Comparison of ENCODE assay signal across 23 mouse cellular contexts in genomic region chr13:38929843-38930578, GRCm38 (mm10). TPM values are rescaled to one million over a fixed set of nuclear protein-coding genes. Genes with fewer than 3 reads are reported as not detected.
DNase-seq lines count a peak whose midpoint lies in the region; ATAC-seq lines count a peak whose summit lies in the region.
"Had no signal": no experiment of that assay in that cellular context is flagged by ENCODE, and none has a peak within 500 bp of the region (broad histone marks: within the 10 kb centered on the region; RNA-seq: fewer than 3 reads in every experiment).

No protein-coding gene starts in this region.

- WGBS in intestine, embryonic 15.5 days = 66% methylated on average over 15 of the region's 15 CpGs
- WGBS in large intestine, adult 2 months = 38% methylated on average over 15 of the region's 15 CpGs

- ATAC-seq in intestine, embryonic 15.5 days = peak; percentile 94
- ATAC-seq: CD4-positive, CD25-positive, alpha-beta regulatory T cell, adult 4 months; forebrain, embryonic 14.5 days; forebrain, postnatal 0 days; hindbrain, postnatal 0 days had no signal

- peak; percentile 88 for DNase-seq in gonadal fat pad, adult 2 months (ENCODE audit: low read depth)
- DNase-seq in large intestine, adult 2 months (ENCODE audit: low read depth, low spot score) = peak; percentile 83
- no peak for DNase-seq in layer of hippocampus, adult 18-20 months (ENCODE audit: low spot score in 2 of 2)
- DNase-seq in thymus, postnatal 36 days = no peak
- no peak for DNase-seq in right cerebral cortex, adult 18-20 months
- DNase-seq: adrenal gland, adult 2 months; adrenal gland, postnatal 25 days; cerebellum, adult 18-20 months; cerebellum, adult 9-10 months; cerebellum, postnatal 14 days; forebrain, postnatal 0 days; gastrocnemius, adult 2 months; gastrocnemius, postnatal 14 days; heart, adult 18-20 months; heart, postnatal 10 days; heart, postnatal 4 days had no signal

- H3K27ac ChIP-seq in intestine, embryonic 15.5 days = 0 out of 2 replicates have a peak overlapping the region, but pooled peaks have one; percentile 36
- H3K27ac ChIP-seq: gastrocnemius, adult 2 months; heart, embryonic 15.5 days; hindbrain, embryonic 14.5 days; hindbrain, postnatal 0 days had no signal

- no peaks in the 10 kb centered on the region for H3K4me1 ChIP-seq in intestine, embryonic 15.5 days (replicated peaks)
- H3K4me1 ChIP-seq: heart, embryonic 12.5 days; heart, embryonic 15.5 days had no signal

- no peaks in the 10 kb centered on the region for H3K27me3 ChIP-seq in intestine, embryonic 15.5 days (replicated peaks)
- H3K27me3 ChIP-seq: heart, embryonic 12.5 days; heart, embryonic 15.5 days had no signal

- H3K9me3 ChIP-seq in intestine, embryonic 15.5 days = no peaks in the 10 kb centered on the region
- H3K9me3 ChIP-seq: heart, embryonic 12.5 days; heart, embryonic 15.5 days had no signal

- H3K4me2 ChIP-seq in intestine, embryonic 15.5 days (replicated peaks) = no peak overlapping the region
- H3K4me2 ChIP-seq: heart, embryonic 12.5 days; heart, embryonic 15.5 days; hindbrain, embryonic 14.5 days had no signal

- H3K4me3 ChIP-seq in intestine, embryonic 15.5 days (replicated peaks) = no peak overlapping the region
- H3K4me3 ChIP-seq: gastrocnemius, adult 2 months; heart, embryonic 12.5 days; heart, embryonic 15.5 days had no signal

- no peak overlapping the region for H3K9ac ChIP-seq in intestine, embryonic 15.5 days
- H3K9ac ChIP-seq: forebrain, postnatal 0 days; heart, embryonic 12.5 days; heart, embryonic 15.5 days; hindbrain, embryonic 14.5 days had no signal

- peaks cover 10% of the 10 kb centered on the region for H3K36me3 ChIP-seq in intestine, embryonic 15.5 days

RNA-seq across cellular contexts. Expression of gene Slc35b3, which starts 30.7 kb away (rescaled TPM):
- polyA plus RNA-seq in gonadal fat pad, adult 2 months (2012; rRNA removed) = 26.3 and 29.4 TPM in 2 replicates
- 47.4 and 50.8 TPM in 2 replicates for polyA plus RNA-seq in intestine, embryonic 15.5 days (2015; fragmentation: Nextera tagmentation; extraction: Ambion mirVana)
- polyA plus RNA-seq in large intestine, adult 2 months (2012; rRNA removed) = 30.7 and 35.2 TPM in 2 replicates
- 10 to 100 TPM; 11.6 to 13.9 TPM for total RNA-seq in layer of hippocampus, adult 18-20 months (2021)

Comparison
In these comparisons a context has a peak if more than half of its experiments do, and no peak if none do; other contexts are left out.
1. DNase-seq: peak in gonadal fat pad, adult 2 months (single experiment) and large intestine, adult 2 months (single experiment); none in layer of hippocampus, adult 18-20 months (0 of 2), thymus, postnatal 36 days (0 of 2) and right cerebral cortex, adult 18-20 months (single experiment).